8 mouse cellular contexts compared by ENCODE assay signal in genomic region chr16:20498677-20499475, GRCm38 (mm10). TPM values are rescaled to one million over a fixed set of nuclear protein-coding genes. Genes with fewer than 3 reads are reported as not detected.
A peak's percentile ranks its signal among the peaks of the same experiment; 100 is the strongest.
DNase-seq lines count a peak whose midpoint lies in the region; ATAC-seq and TF ChIP-seq lines count a peak whose summit lies in the region.

Eif2b5 (plus strand) TSS chr16:20498817.

- peak within 1 kb of the TSS; percentile 82 for H3K27ac ChIP-seq in forebrain, embryonic 16.5 days (ENCODE audit: low read length)
- H3K27ac ChIP-seq in layer of hippocampus, adult 2 months = peak within 1 kb of the TSS; percentile 88
- peak within 1 kb of the TSS; percentile 77; the same call in 1 of the 2 replicates for H3K27ac ChIP-seq in lung, embryonic 14.5 days (ENCODE audit: low read depth)
- H3K27ac ChIP-seq in olfactory bulb, adult 2 months (ENCODE audit: insufficient read depth, low read depth, low read length) = no peak within 1 kb of the TSS
- H3K27ac ChIP-seq in thymus, adult 2 months (ENCODE audit: control insufficient read depth, insufficient read depth, low read length) = no peak within 1 kb of the TSS

- no peaks in the 10 kb centered on the region for H3K27me3 ChIP-seq in G1E (ENCODE audit: insufficient read depth, low read length)
- peaks cover 4% of the 10 kb centered on the region; the same call in 1 of the 2 replicates for H3K27me3 ChIP-seq in forebrain, embryonic 16.5 days (replicated peaks; ENCODE audit: control insufficient read depth, insufficient read depth, low read length)
- H3K27me3 ChIP-seq in lung, embryonic 14.5 days (ENCODE audit: insufficient read depth, low read length) = no peaks in the 10 kb centered on the region
- H3K27me3 ChIP-seq in thymus, adult 2 months (ENCODE audit: control insufficient read depth, insufficient read depth, low read length) = no peaks in the 10 kb centered on the region

- intact Hi-C loops in heart, postnatal 36 days (cut with DNase I) = loop anchor here (2.0 to 5.0 kb wide), 4 partner anchors 18 to 263 kb away; partner anchors contain the start of genes Abcf3, Alg3, Dvl3 and Eef1akmt4

- peaks cover 39% of the 10 kb centered on the region for H3K36me3 ChIP-seq in G1E (replicated peaks)
- peaks cover 28% of the 10 kb centered on the region for H3K36me3 ChIP-seq in forebrain, embryonic 16.5 days (ENCODE audit: control insufficient read depth, insufficient read depth)
- H3K36me3 ChIP-seq in lung, embryonic 14.5 days (ENCODE audit: insufficient read depth) = peaks cover 36% of the 10 kb centered on the region
- H3K36me3 ChIP-seq in thymus, adult 2 months (ENCODE audit: control insufficient read depth, insufficient read depth, low read length) = peaks cover 30% of the 10 kb centered on the region

- peak; percentile 87 for TF ChIP-seq POLR2A in olfactory bulb, adult 2 months (IDR thresholded peaks at IDR 0.05; ENCODE audit: insufficient read depth, low read depth, low read length)
- TF ChIP-seq POLR2A in thymus, adult 2 months (IDR thresholded peaks at IDR 0.05; ENCODE audit: control insufficient read depth, extremely low read depth, insufficient read depth, low read length, poor library complexity) = peak; percentile 73

- peak within 1 kb of the TSS; percentile 84 for H3K4me3 ChIP-seq in G1E (ENCODE audit: low read depth, low read length)
- H3K4me3 ChIP-seq in forebrain, embryonic 16.5 days (replicated peaks; ENCODE audit: low read length) = peak within 1 kb of the TSS; percentile 96
- peak within 1 kb of the TSS; percentile 91 for H3K4me3 ChIP-seq in layer of hippocampus, adult 2 months
- H3K4me3 ChIP-seq in lung, embryonic 14.5 days (ENCODE audit: low read depth, low read length) = peak within 1 kb of the TSS; percentile 91
- H3K4me3 ChIP-seq in olfactory bulb, adult 2 months (ENCODE audit: insufficient read depth, low read depth, low read length) = peak within 1 kb of the TSS; percentile 90
- H3K4me3 ChIP-seq in thymus, adult 2 months (ENCODE audit: control insufficient read depth, insufficient read depth, low read length) = peak within 1 kb of the TSS; percentile 80

- DNase-seq in G1E (ENCODE audit: low spot score) = peak; percentile 81
- DNase-seq in cerebellum, adult 18-20 months = peak; percentile 97
- peak; percentile 92 to 93 for DNase-seq in heart, postnatal 36 days
- DNase-seq in layer of hippocampus, adult 2 months (ENCODE audit: low spot score in 2 of 2) = peak; percentile 93 to 95
- peak; percentile 95 for DNase-seq in lung, embryonic 14.5 days
- peak; percentile 98 for DNase-seq in thymus, adult 2 months

- H3K9ac ChIP-seq in forebrain, embryonic 16.5 days (replicated peaks; ENCODE audit: low read depth, low read length) = peak within 1 kb of the TSS; percentile 89
- H3K9ac ChIP-seq in lung, embryonic 14.5 days = peak within 1 kb of the TSS; percentile 95

- WGBS in forebrain, embryonic 16.5 days = under 1% methylated on average over 49 of the region's 49 CpGs
- WGBS in lung, embryonic 14.5 days = under 1% methylated on average over 49 of the region's 49 CpGs
- 1% methylated on average over 49 of the region's 49 CpGs for WGBS in olfactory bulb, adult 2 months
- WGBS in thymus, adult 2 months = under 1% methylated on average over 49 of the region's 49 CpGs

- ATAC-seq in G1E (ENCODE audit: extremely low read depth, insufficient number of reproducible peaks, low FRiP score, poor library complexity, severe bottlenecking) = peak; percentile 92
- peak; percentile 96 for ATAC-seq in forebrain, embryonic 16.5 days
- ATAC-seq in lung, embryonic 14.5 days (ENCODE audit: insufficient read depth) = peak; percentile 96

- TF ChIP-seq CTCF in G1E (IDR thresholded peaks at IDR 0.05; ENCODE audit: low read depth, low read length) = no peak
- TF ChIP-seq CTCF in layer of hippocampus, adult 2 months (conservative IDR thresholded peaks at IDR 0.05) = peak; percentile 25
- TF ChIP-seq CTCF in lung, embryonic 14.5 days (IDR thresholded peaks at IDR 0.05; ENCODE audit: low read depth) = no peak
- no peak for TF ChIP-seq CTCF in olfactory bulb, adult 2 months (IDR thresholded peaks at IDR 0.05; ENCODE audit: insufficient read depth, low read depth, low read length)
- peak; percentile 13; the same call in 1 of the 2 replicates for TF ChIP-seq CTCF in thymus, adult 2 months (IDR thresholded peaks at IDR 0.05; ENCODE audit: borderline replicate concordance, control insufficient read depth, extremely low read depth, insufficient read depth, low read length, poor library complexity)

- H3K4me1 ChIP-seq in G1E (ENCODE audit: insufficient read depth, low read depth, low read length) = peaks cover 31% of the 10 kb centered on the region
- peaks cover 18% of the 10 kb centered on the region for H3K4me1 ChIP-seq in forebrain, embryonic 16.5 days (replicated peaks; ENCODE audit: control insufficient read depth, insufficient read depth, low read length)
- H3K4me1 ChIP-seq in lung, embryonic 14.5 days (ENCODE audit: insufficient read depth) = 0 out of 2 replicates have a peak, but pooled peaks cover 3% of the 10 kb centered on the region
- peaks cover 4% of the 10 kb centered on the region; the same call in 1 of the 2 replicates for H3K4me1 ChIP-seq in olfactory bulb, adult 2 months (ENCODE audit: control insufficient read depth, insufficient read depth, low read length)
- H3K4me1 ChIP-seq in thymus, adult 2 months (replicated peaks; ENCODE audit: control insufficient read depth, insufficient read depth, low read length) = peaks cover 14% of the 10 kb centered on the region

- H3K9me3 ChIP-seq in G1E (replicated peaks) = no peaks in the 10 kb centered on the region; the same call in 1 of the 2 replicates
- no peaks in the 10 kb centered on the region for H3K9me3 ChIP-seq in forebrain, embryonic 16.5 days (ENCODE audit: control insufficient read depth, low read length)
- H3K9me3 ChIP-seq in lung, embryonic 14.5 days (ENCODE audit: low read depth, low read length) = no peaks in the 10 kb centered on the region

- H3K4me2 ChIP-seq in forebrain, embryonic 16.5 days (ENCODE audit: low read length) = peak within 1 kb of the TSS; percentile 86
- H3K4me2 ChIP-seq in lung, embryonic 14.5 days = peak within 1 kb of the TSS; percentile 85

RNA-seq across cellular contexts. Expression of gene Eif2b5, which starts in this region (rescaled TPM):
- total RNA-seq in G1E (2014; fragmentation: Nextera tagmentation) (40.5 and 43.6 TPM in 2 replicates), G1E (2017) (105 and 107 TPM in 2 replicates)
- polyA plus RNA-seq in G1E (2012) = 24.8 and 25.5 TPM in 2 replicates
- 104 and 107 TPM in 2 replicates for polyA plus RNA-seq in forebrain, embryonic 16.5 days (2015; fragmentation: Nextera tagmentation; extraction: Ambion mirVana)
- total RNA-seq in heart, postnatal 36 days (2021) = 10 to 100 TPM; 54.4 to 64.3 TPM
- total RNA-seq in layer of hippocampus, adult 2 months (2021) = 10 to 100 TPM; 48.9 to 50.4 TPM
- 111 and 112 TPM in 2 replicates for polyA plus RNA-seq in lung, embryonic 14.5 days (2014; fragmentation: Nextera tagmentation; extraction: Ambion mirVana)
- not detected in 2 replicates for polyA plus RNA-seq in olfactory bulb, adult 2 months (2012; ENCODE audit: insufficient read depth, insufficient read length, low replicate concordance, missing spikeins)
- 40.7 and 44.7 TPM in 2 replicates for polyA plus RNA-seq in thymus, adult 2 months (2012; rRNA removed)

Comparison
In these comparisons a context has a peak if more than half of its experiments do, and no peak if none do; other contexts are left out.
1. CTCF ChIP-seq: peak in layer of hippocampus, adult 2 months (single experiment) and thymus, adult 2 months (single experiment); none in G1E (single experiment), lung, embryonic 14.5 days (single experiment) and olfactory bulb, adult 2 months (single experiment).
2. H3K27ac ChIP-seq: peak in forebrain, embryonic 16.5 days (single experiment), layer of hippocampus, adult 2 months (single experiment) and lung, embryonic 14.5 days (single experiment); none in olfactory bulb, adult 2 months (single experiment) and thymus, adult 2 months (single experiment).
3. Peak in every context shown above with its lines, with median percentiles within 50 percentile points of each other: ATAC-seq, DNase-seq and H3K4me3 ChIP-seq.